Mouse (Mus musculus) G1E-ER4 (cell line): ENCODE data around the gene Acta2. TPM values are rescaled to one million over a fixed set of nuclear protein-coding genes. Genes with fewer than 3 reads are reported as not detected.

ENCODE experiments used
- GATA1 ChIP-seq: IDR thresholded peaks from one replicate; pipeline ENCODE4 v1.8.0; 2012; ENCODE audit warnings: low read length, inconsistent platforms
- polyA plus RNA-seq: library from polyadenylated mRNA; stranded (reverse); fragments of >175 nt; gene quantifications from 2 replicates; pipeline ENCODE4 v1.2.3, GENCODE M21; 2012

Acta2 gene
- polyA plus RNA-seq, 1 experiment = not detected

GRCm38 (mm10) chr19:34248558-34248957, 6.8 kb downstream of the Acta2 start:
- no peak for TF ChIP-seq GATA1

- no peak for TF ChIP-seq GATA1
These were observed 11.3 kb downstream of the Acta2 start for GRCm38 (mm10) chr19:34244056-34244455.

- TF ChIP-seq GATA1 = no peak
These were observed 12.5 kb downstream of the Acta2 start for GRCm38 (mm10) chr19:34242925-34243324.

- TF ChIP-seq GATA1 = no peak
These were observed 14.0 kb downstream of the Acta2 start for GRCm38 (mm10) chr19:34241247-34241915.

DNA sequence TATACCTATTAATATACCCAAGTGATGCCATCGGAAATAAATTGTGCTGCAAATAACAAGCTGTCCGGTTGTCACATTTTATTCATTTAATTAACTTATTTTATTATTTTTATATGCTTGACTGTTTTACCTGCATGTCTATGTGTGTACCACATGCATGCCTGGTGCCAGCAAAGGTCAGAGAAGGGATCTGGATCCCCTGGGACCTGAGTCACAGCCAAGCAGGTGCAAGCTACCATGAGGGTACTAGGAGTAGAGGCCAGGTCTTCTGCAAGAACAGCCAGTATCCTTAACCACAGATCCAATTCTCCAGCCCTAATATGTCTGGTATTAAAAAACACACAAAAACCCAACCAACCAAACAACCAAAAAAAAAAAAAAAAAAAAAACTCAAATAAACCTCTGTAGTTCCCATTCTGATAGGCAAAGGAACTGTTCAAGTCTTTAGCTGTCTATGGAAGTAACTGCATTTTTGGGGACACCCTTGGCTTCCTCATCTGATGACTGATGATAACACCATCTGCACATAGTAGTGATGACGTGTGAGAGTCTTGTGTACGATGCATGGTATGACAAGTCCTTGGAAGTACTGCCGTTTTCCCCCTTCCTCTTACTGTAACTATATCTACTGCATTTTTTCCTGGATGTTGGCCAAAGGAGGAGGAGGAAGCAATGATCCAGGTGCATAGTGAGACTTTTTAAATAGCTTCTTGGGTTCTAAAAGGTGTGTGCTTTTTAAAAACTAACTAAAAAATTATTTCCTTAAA, 14.9 kb downstream of the Acta2 start:
- TF ChIP-seq GATA1 = no peak

DNA sequence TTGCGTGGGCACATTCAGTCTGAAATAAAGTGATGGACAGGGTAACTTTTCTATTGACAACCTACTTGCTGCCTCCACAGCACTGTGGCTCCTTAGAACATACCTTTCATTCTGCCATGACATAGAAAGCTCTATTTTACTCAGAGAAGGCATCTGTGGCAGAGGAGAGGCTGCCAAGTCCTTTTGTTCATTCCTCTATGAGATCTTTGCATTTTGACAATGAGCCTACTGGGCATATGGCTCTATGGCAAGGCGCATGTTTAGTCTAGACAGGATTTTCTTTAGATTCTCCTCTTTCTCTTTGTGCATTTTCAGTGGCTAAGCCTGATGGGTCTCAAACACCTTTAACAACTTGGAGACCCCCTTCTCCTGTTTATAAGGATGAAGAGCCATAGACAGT, 17.6 kb downstream of the Acta2 start:
- TF ChIP-seq GATA1 = no peak

GRCm38 (mm10) chr19:34236049-34236448, 19.3 kb downstream of the Acta2 start:
- no peak for TF ChIP-seq GATA1

DNA sequence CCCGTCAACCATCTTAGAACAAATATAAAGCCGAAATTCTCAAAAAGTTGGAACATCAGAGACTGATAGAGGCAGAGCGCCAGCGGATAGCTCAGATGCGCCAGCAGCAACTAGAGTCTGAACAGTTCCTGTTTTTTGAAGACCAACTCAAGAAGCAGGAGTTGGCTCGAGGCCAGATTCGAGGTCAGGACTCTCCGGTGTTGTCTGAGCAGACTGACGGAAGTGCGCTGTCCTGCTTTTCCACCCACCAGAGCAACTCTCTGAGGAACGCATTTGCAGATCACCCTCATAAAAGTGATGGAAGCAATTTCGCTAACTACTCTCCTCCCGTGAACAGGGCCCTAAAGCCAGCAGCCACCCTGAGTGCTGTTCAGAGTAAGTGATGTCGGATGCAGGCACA, 21.4 kb downstream of the Acta2 start:
- TF ChIP-seq GATA1 = no peak

- no peak for TF ChIP-seq GATA1
These were observed 23.1 kb downstream of the Acta2 start for GRCm38 (mm10) chr19:34232326-34232725.

DNA sequence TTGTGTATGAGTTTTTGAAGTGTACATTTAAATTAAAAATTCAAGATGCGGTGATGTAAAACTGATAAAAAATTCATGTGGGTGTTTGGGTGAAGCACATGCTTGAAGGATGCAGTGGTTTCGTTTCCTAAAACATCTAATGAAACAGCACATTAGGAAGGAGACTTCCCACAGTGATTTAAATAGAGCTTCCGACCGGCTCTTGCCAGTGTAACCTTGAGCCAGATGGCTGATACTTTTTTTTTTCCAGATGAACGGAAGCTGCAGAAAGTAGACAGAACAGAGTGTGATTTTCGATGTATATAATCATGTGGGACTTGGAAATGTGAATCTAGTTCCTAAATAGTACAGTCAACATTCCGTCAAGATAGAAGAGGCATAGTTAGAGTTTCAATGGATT, 23.8 kb downstream of the Acta2 start:
- TF ChIP-seq GATA1 = no peak

- TF ChIP-seq GATA1 = no peak
These were observed 32.6 kb downstream of the Acta2 start for GRCm38 (mm10) chr19:34222805-34223204.

GRCm38 (mm10) chr19:34220732-34221380, 34.5 kb downstream of the Acta2 start:
- TF ChIP-seq GATA1 = no peak

- TF ChIP-seq GATA1 = no peak
These were observed 36.0 kb downstream of the Acta2 start for GRCm38 (mm10) chr19:34219260-34219968.

DNA sequence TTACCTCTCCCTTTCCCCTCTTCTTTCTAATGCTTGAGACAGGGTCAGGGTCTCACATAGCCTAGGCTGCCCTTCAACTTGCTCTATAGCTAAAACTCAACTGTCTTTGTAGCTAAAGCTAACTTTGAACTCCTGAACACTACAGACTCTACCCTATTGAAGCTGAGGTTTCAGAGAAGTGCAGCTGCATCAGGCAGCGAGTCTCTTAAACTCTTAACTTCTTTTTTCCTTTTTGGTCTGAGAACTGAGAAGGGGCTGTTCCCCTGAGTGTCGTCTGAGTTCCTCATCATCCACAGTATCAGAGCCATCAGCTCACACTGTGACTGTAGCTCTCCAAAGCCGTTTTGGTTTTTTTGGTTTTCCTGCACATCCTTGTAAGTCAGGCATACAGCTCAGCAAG, 37.6 kb downstream of the Acta2 start:
- TF ChIP-seq GATA1 = no peak

GRCm38 (mm10) chr19:34216956-34217355, 38.4 kb downstream of the Acta2 start:
- no peak for TF ChIP-seq GATA1

- no peak for TF ChIP-seq GATA1
These were observed 41.3 kb downstream of the Acta2 start for GRCm38 (mm10) chr19:34214136-34214535.

GRCm38 (mm10) chr19:34213251-34213645, 42.1 kb downstream of the Acta2 start:
- TF ChIP-seq GATA1 = no peak
